Mouse (Mus musculus) embryo, embryonic 11 days (tissue): ENCODE measurements at regions not wholly inside any gene's neighbourhood (a gene's known extent, or its start where the extent isn't known, plus 50 kb on each side); places are given as distances from the start of the nearest gene placed in this dataset.

Experiments used
- DNase-seq: peaks from one replicate; pipeline ENCODE4 v3.0.0-alpha.2; 2015

- DNase-seq = no peak
Measured at GRCm38 (mm10) chr3:10823022-10823421, 487.5 kb upstream of the Gm38303 start.

GRCm38 (mm10) chr3:10822566-10822965 is 487.1 kb upstream of the Gm38303 start:
- DNase-seq = no peak

GRCm38 (mm10) chr3:10776258-10776995 is 440.9 kb upstream of the Gm38303 start:
- peak; percentile 10 for DNase-seq
